ENCODE assay signal across 21 mouse cellular contexts in the genomic region with DNA sequence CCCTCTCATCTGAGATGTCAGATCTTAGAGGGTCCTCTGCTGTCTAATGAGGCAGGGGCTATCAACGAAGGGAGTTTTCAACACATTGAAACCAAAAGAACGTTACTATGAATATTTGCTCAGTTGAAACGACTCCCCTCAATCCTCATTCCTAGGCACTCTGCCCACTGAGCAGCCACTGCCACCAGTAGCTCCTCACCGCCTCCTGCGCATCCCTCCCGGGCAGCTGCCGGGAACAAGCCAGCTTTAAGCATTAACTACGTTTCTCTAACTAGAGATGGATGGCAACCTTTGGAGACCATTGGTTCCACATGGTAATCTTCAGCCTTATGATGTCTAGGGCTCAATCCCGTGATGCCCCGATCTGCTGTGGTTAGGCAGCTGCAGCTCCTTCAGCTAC.
DNase-seq lines count a peak whose midpoint lies in the region; ATAC-seq lines count a peak whose summit lies in the region.
"Had no signal": no experiment of that assay in that cellular context is flagged by ENCODE, and none has a peak within 500 bp of the region (broad histone marks: within the 10 kb centered on the region; RNA-seq: fewer than 3 reads in every experiment).

No protein-coding gene starts in this region.

- no peaks in the 10 kb centered on the region for H3K4me1 ChIP-seq in midbrain, embryonic 11.5 days (ENCODE audit: control insufficient read depth, insufficient read depth, low read length)
- H3K4me1 ChIP-seq in midbrain, embryonic 14.5 days (ENCODE audit: control insufficient read depth, insufficient read depth, low read length) = 0 out of 2 replicates have a peak, but pooled peaks cover 3% of the 10 kb centered on the region

- H3K36me3 ChIP-seq in midbrain, embryonic 11.5 days (ENCODE audit: control insufficient read depth, insufficient read depth, low read length) = no peaks in the 10 kb centered on the region
- 0 out of 2 replicates have a peak, but pooled peaks cover 6% of the 10 kb centered on the region for H3K36me3 ChIP-seq in midbrain, embryonic 14.5 days (ENCODE audit: control insufficient read depth, insufficient read depth, low read length)

- intact Hi-C loops in heart, postnatal 10 days (cut with DNase I) = no loop called here

- DNase-seq in heart, adult 11 months = peak; percentile 76
- DNase-seq in heart, postnatal 10 days = no peak
- DNase-seq in midbrain, embryonic 11.5 days (ENCODE audit: low spot score, missing footprints) = peak; percentile 79
- DNase-seq in midbrain, embryonic 14.5 days = no peak
- peak; percentile 52 for DNase-seq in testis, postnatal 10 days (ENCODE audit: low spot score)
- no peak for DNase-seq in testis, postnatal 14 days (ENCODE audit: low spot score)
- DNase-seq: adrenal gland, adult 2 months; adrenal gland, adult 8-10 months; adrenal gland, postnatal 10 days; adrenal gland, postnatal 14 days; adrenal gland, postnatal 25 days; adrenal gland, postnatal 36 days; B cell, adult 2 months; cerebellum, adult 11 months; cerebellum, adult 11-12 months; cerebellum, adult 18-20 months had no signal

- no peak overlapping the region for H3K4me2 ChIP-seq in midbrain, embryonic 11.5 days
- no peak overlapping the region for H3K4me2 ChIP-seq in midbrain, embryonic 14.5 days (ENCODE audit: low read length)

- no peaks in the 10 kb centered on the region for H3K27me3 ChIP-seq in midbrain, embryonic 11.5 days (ENCODE audit: control insufficient read depth, insufficient read depth, low read length)
- no peaks in the 10 kb centered on the region for H3K27me3 ChIP-seq in midbrain, embryonic 14.5 days (ENCODE audit: control insufficient read depth, insufficient read depth, low read length)
- H3K27me3 ChIP-seq: CH12.LX, Patski had no signal

- H3K9me3 ChIP-seq in midbrain, embryonic 11.5 days (ENCODE audit: control insufficient read depth, low read length) = no peaks in the 10 kb centered on the region
- H3K9me3 ChIP-seq in midbrain, embryonic 14.5 days (ENCODE audit: control insufficient read depth, low read length) = no peaks in the 10 kb centered on the region
- H3K9me3 ChIP-seq: G1E had no signal

- no peak overlapping the region for H3K27ac ChIP-seq in midbrain, embryonic 11.5 days (ENCODE audit: low read depth, low read length)
- H3K27ac ChIP-seq in midbrain, embryonic 14.5 days (replicated peaks; ENCODE audit: low read depth, low read length) = no peak overlapping the region

- no peak overlapping the region for H3K9ac ChIP-seq in midbrain, embryonic 11.5 days (ENCODE audit: low read length)
- no peak overlapping the region for H3K9ac ChIP-seq in midbrain, embryonic 14.5 days (replicated peaks; ENCODE audit: low read length)

- ATAC-seq in midbrain, embryonic 11.5 days (ENCODE audit: low FRiP score) = no peak
- ATAC-seq in midbrain, embryonic 14.5 days (ENCODE audit: low FRiP score, low TSS enrichment) = no peak
- ATAC-seq: activated CD4-positive, CD25-positive, alpha-beta regulatory T cell, adult 4 months; CD4-positive, CD25-positive, alpha-beta regulatory T cell, adult 4 months; Patski had no signal

- H3K4me3 ChIP-seq in midbrain, embryonic 11.5 days (ENCODE audit: low read depth, low read length) = no peak overlapping the region
- H3K4me3 ChIP-seq in midbrain, embryonic 14.5 days (replicated peaks; ENCODE audit: low read depth, low read length) = no peak overlapping the region

- 91% methylated on average over 10 of the region's 10 CpGs for WGBS in midbrain, embryonic 11.5 days
- 93% methylated on average over 10 of the region's 10 CpGs for WGBS in midbrain, embryonic 14.5 days

Comparison
In these comparisons a context has a peak if more than half of its experiments do, and no peak if none do; other contexts are left out.
1. DNase-seq: peak in heart, adult 11 months (single experiment), midbrain, embryonic 11.5 days (single experiment) and testis, postnatal 10 days (single experiment); none in heart, postnatal 10 days (0 of 2), midbrain, embryonic 14.5 days (single experiment) and testis, postnatal 14 days (single experiment).